Mouse (Mus musculus) stomach, postnatal 0 days (tissue): ENCODE data around the gene Mgrn1. TPM values are rescaled to one million over a fixed set of nuclear protein-coding genes. Genes with fewer than 3 reads are reported as not detected.

Experiments
- ATAC-seq: fragments of 200-750 bp; cut with Nextera tagmentation; 2 replicates; pipeline ENCODE4 v1.8.0; 2017; ENCODE audit not compliant: low FRiP score, low TSS enrichment
- DNase-seq: peaks from one replicate; pipeline ENCODE4 v3.0.0-alpha.2; 2016; ENCODE audit warnings: low spot score
- H3K27ac ChIP-seq: fragments of 300-500 bp; sonication (generic); replicated peaks from 2 replicates; pipeline ENCODE4 v1.5.1; 2014; ENCODE audit warnings: mild to moderate bottlenecking, control low read depth
- H3K27me3 ChIP-seq: fragments of 300-500 bp; sonication (generic); 2 replicates; pipeline ENCODE4 v1.6.1; 2014; ENCODE audit warnings: low read length; ENCODE audit not compliant: control insufficient read depth, insufficient read depth
- H3K36me3 ChIP-seq: fragments of 300-500 bp; sonication (generic); 2 replicates; pipeline ENCODE4 v1.6.1; 2014; ENCODE audit warnings: low read length, mixed read lengths; ENCODE audit not compliant: control insufficient read depth, insufficient read depth
- H3K4me1 ChIP-seq: fragments of 300-500 bp; sonication (generic); replicated peaks from 2 replicates; pipeline ENCODE4 v1.6.1; 2014; ENCODE audit warnings: antibody characterized with exemption; ENCODE audit not compliant: control insufficient read depth, insufficient read depth
- H3K4me2 ChIP-seq: fragments of 300-500 bp; sonication (generic); replicated peaks from 2 replicates; pipeline ENCODE4 v1.6.1; 2014; ENCODE audit warnings: low read depth, mild to moderate bottlenecking, control low read depth, moderate library complexity
- H3K4me3 ChIP-seq: fragments of 300-500 bp; sonication (generic); 2 replicates; pipeline ENCODE4 v1.5.1; 2014; ENCODE audit warnings: low read depth, low read length, control low read depth
- H3K9ac ChIP-seq: fragments of 300-500 bp; sonication (generic); 2 replicates; pipeline ENCODE4 v1.6.1; 2014; ENCODE audit warnings: mild to moderate bottlenecking, low read length, control low read depth, mixed read lengths
- H3K9me3 ChIP-seq: fragments of 300-500 bp; sonication (generic); 2 replicates; pipeline ENCODE4 v1.6.1; 2016; ENCODE audit warnings: low read length; ENCODE audit not compliant: control insufficient read depth
- CTCF ChIP-seq: IDR thresholded peaks from 2 replicates; pipeline ENCODE4 v1.5.1; 2016; ENCODE audit warnings: antibody characterized with exemption, low read depth, mild to moderate bottlenecking, moderate library complexity
- EP300 ChIP-seq: optimal IDR thresholded peaks from 2 replicates; pipeline ENCODE3; 2016; ENCODE audit warnings: antibody characterized with exemption
- WGBS: fragments of 180-500 bp; shearing (Covaris S2); extraction: QIAGEN DNeasy Blood & Tissue Kit; methylation state at CpG from one replicate; pipeline ENCODE4 v1.1.7; 2014; 5-methylcytosine and 5-hydroxymethylcytosine counted together
- polyA plus RNA-seq: library from polyadenylated mRNA; unstranded; fragments of >200 nt; fragmentation: Nextera tagmentation; extraction: Ambion mirVana; gene quantifications from 2 replicates; pipeline ENCODE4 v1.2.1, GENCODE M21; 2015

Gene Mgrn1
- polyA plus RNA-seq, 1 experiment from 2014 or later: 43.0 TPM

- no peak for ATAC-seq
- TF ChIP-seq EP300 (no peak), CTCF (no peak)
Observed at GRCm38 (mm10) chr16:4957446-4957845, 71.4 kb downstream of the Mgrn1 start.

DNA sequence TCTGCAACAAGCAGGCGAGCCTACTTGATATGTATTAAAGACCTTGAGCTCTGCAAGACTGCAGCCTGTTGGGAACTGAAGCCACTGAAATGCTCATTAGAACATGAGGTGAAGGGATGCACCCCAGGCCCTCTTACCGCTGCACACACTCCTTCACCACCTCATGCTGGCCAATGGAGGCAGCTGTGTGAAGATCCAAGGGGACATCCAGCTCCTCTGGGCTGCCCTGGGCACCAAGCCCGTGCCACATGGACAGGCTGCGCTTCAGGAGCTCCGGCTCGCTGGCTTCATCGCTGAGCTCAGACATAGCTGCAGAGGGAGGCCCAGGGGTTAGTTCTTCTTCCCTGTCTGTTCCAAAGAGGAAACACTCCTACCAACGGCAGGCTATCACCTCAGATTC lies 74.2 kb downstream of the Mgrn1 start:
- H3K27me3 ChIP-seq: no peaks in the 10 kb centered on the region
- ATAC-seq (no peak), DNase-seq (no peak)
- H3K9ac ChIP-seq: no peak overlapping the region
- peaks cover 7% of the 10 kb centered on the region; the same call in 1 of the 2 replicates for H3K36me3 ChIP-seq
- no peak overlapping the region for H3K27ac ChIP-seq
- H3K9me3 ChIP-seq: no peaks in the 10 kb centered on the region
- TF ChIP-seq CTCF (no peak), EP300 (no peak)
- WGBS: 88% methylated on average over 8 of the region's 8 CpGs
- H3K4me3 ChIP-seq: no peak overlapping the region
- H3K4me1 ChIP-seq: peaks cover 3% of the 10 kb centered on the region; the same call in 1 of the 2 replicates
- no peak overlapping the region for H3K4me2 ChIP-seq

More at GRCm38 (mm10) chr16:4957446-4957845, 71.4 kb downstream of the Mgrn1 start:
- Histone ChIP-seq H3K36me3 (peaks cover 13% of the 10 kb centered on the region; the same call in 1 of the 2 replicates), H3K4me2 (no peak overlapping the region), H3K4me1 (no peaks in the 10 kb centered on the region), H3K27ac (no peak overlapping the region), H3K27me3 (no peaks in the 10 kb centered on the region), H3K9me3 (no peaks in the 10 kb centered on the region), H3K9ac (no peak overlapping the region), H3K4me3 (no peak overlapping the region)
- no peak for DNase-seq
- 96% methylated on average over 3 of the region's 3 CpGs for WGBS

DNA sequence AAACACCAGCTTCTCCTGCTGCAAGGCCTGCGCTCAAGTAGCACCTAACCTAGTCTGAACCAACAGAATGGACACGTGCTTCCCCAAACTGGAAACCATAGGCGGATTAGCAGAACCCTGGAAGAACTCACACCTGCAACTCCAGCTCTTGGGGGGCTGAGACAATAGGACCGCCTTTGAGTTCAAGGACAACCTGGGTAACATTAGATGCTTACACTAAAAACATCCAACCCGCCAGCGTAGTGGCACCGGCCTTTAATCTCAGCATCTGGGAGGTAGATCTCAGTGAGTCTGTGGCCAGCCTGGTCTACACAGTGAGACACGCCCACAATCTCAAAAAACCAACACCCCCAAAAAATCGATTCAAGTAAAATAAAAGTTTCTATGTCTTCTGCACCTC lies 77.3 kb downstream of the Mgrn1 start:
- Histone ChIP-seq H3K4me2 (peak overlapping the region; percentile 85), H3K4me3 (peak overlapping the region; percentile 89), H3K27me3 (no peaks in the 10 kb centered on the region), H3K27ac (no peak overlapping the region; the same call in 1 of the 2 replicates), H3K9ac (peak overlapping the region; percentile 86), H3K36me3 (no peaks in the 10 kb centered on the region), H3K9me3 (no peaks in the 10 kb centered on the region), H3K4me1 (peaks cover 3% of the 10 kb centered on the region; the same call in 1 of the 2 replicates)
- 36% methylated on average over 9 of the region's 9 CpGs for WGBS
- TF ChIP-seq EP300 (no peak), CTCF (no peak)
- ATAC-seq (no peak), DNase-seq (no peak)

- Histone ChIP-seq H3K27me3 (no peaks in the 10 kb centered on the region), H3K27ac (peak within 1 kb of the TSS; percentile 85), H3K36me3 (no peaks in the 10 kb centered on the region), H3K4me2 (peak within 1 kb of the TSS; percentile 85), H3K4me1 (peaks cover 3% of the 10 kb centered on the region; the same call in 1 of the 2 replicates), H3K4me3 (peak within 1 kb of the TSS; percentile 89), H3K9me3 (no peaks in the 10 kb centered on the region), H3K9ac (peak within 1 kb of the TSS; percentile 86)
- DNase-seq (peak; percentile 97), ATAC-seq (peak; percentile 98)
- TF ChIP-seq EP300: no peak
- peak; percentile 13; the same call in 1 of the 2 replicates for TF ChIP-seq CTCF
- WGBS: under 1% methylated on average over 75 of the region's 76 CpGs
Observed at GRCm38 (mm10) chr16:4963797-4964709, 78.0 kb downstream of the Mgrn1 start, which contains the start of gene Anks3. Anks3 (minus strand) TSS chr16:4964205.

- Histone ChIP-seq H3K9ac (peak overlapping the region; percentile 86), H3K27me3 (no peaks in the 10 kb centered on the region), H3K36me3 (no peaks in the 10 kb centered on the region), H3K4me2 (peak overlapping the region; percentile 85), H3K4me3 (peak overlapping the region; percentile 89), H3K27ac (peak overlapping the region; percentile 85), H3K4me1 (peaks cover 3% of the 10 kb centered on the region; the same call in 1 of the 2 replicates), H3K9me3 (no peaks in the 10 kb centered on the region)
- no peak for TF ChIP-seq EP300
- no peak for TF ChIP-seq CTCF
- 18% methylated on average over 13 of the region's 13 CpGs for WGBS
- ATAC-seq: no peak
- DNase-seq: no peak
Observed at GRCm38 (mm10) chr16:4964731-4965391, 78.8 kb downstream of the Mgrn1 start.
